Mouse (Mus musculus) cerebellum, adult 2 months (tissue): ENCODE measurements around the gene Tmcc2.

Experiments
- CTCF ChIP-seq: fragments of 200-500 bp; IDR thresholded peaks from 2 replicates; pipeline ENCODE4 v1.5.1; 2011; ENCODE audit warnings: low read depth, mild to moderate bottlenecking, control low read depth, low read length, moderate library complexity, borderline replicate concordance; ENCODE audit not compliant: insufficient read depth
- POLR2A ChIP-seq: fragments of 200-500 bp; IDR thresholded peaks from 2 replicates; pipeline ENCODE4 v1.6.1; 2011; ENCODE audit warnings: low read length, control low read depth, borderline replicate concordance; ENCODE audit not compliant: insufficient read depth

DNA sequence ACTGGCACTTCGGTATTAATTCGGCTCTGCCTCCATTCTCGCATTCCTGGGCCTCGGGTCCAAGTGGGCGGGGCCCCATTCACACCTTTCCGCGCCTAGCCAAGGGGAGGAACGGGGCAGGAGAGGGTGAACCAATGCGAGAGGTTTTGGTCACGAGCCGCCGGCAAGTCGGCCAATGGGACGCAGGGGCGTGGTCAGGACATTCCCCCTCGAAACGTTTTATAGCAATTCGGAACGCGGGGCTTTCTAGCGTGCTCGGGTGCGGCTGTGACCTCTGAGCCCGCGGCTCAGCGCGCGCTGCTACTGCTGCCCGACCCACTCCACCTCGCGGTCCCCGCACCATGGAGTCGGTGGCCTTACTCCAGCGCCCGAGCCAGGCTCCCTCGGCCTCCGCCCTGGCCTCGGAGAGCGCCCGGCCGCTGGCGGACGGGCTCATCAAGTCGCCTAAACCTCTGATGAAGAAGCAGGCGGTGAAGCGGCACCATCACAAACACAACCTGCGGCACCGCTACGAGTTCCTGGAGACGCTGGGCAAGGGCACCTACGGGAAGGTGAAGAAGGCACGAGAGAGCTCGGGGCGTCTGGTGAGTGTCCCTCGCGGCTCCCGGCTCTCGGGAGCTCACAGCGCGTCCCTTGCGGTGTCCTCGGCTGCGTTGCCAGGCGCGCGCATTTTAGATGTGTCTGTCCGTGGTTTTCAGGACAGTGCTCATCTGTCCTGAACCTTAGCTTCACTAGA is 75.0 kb downstream of the Tmcc2 start, which contains the start of gene Nuak2:
- no peak for TF ChIP-seq CTCF
- peak; percentile 41; the same call in 1 of the 2 replicates for TF ChIP-seq POLR2A
